Mouse (Mus musculus): ENCODE measurements around the gene Mef2c. TPM values are rescaled to one million over a fixed set of nuclear protein-coding genes. Genes with fewer than 3 reads are reported as not detected.

Gene Mef2c
- polyA plus RNA-seq, 1 experiment from 2014 or later = 25.0 TPM

DNA sequence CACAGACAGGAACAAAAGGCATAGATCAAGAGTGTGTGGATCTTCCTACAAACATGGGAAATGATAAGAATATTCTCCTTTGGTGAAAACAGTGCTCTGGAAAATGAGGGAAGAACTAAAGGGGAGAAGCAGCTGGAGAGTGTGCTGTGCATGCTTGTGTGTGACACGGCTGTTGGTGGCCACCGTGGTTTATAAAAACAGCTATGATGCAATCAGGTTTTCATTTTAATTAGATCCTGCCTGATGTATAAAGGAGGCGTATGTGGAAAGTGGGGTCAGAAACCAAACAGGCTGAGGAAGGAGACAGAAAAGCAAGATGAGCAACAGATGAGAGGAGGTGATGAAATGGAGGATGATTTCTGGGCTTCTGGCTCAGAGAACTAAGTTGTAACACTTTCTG lies 112.0 kb downstream of the Mef2c start:
- no peaks in the 10 kb centered on the region for H3K9me3 ChIP-seq (ENCODE audit: control insufficient read depth, low read length)
- H3K27me3 ChIP-seq (ENCODE audit: control insufficient read depth, insufficient read depth, low read length) = no peaks in the 10 kb centered on the region
- H3K4me2 ChIP-seq (ENCODE audit: low read length) = no peak overlapping the region
- H3K4me1 ChIP-seq (ENCODE audit: control insufficient read depth, insufficient read depth, low read length) = no peaks in the 10 kb centered on the region
- ATAC-seq (ENCODE audit: low FRiP score, low TSS enrichment) (no peak), DNase-seq (no peak)
- no peak overlapping the region for H3K27ac ChIP-seq (replicated peaks; ENCODE audit: low read depth, low read length)
- H3K36me3 ChIP-seq (ENCODE audit: control insufficient read depth, insufficient read depth, low read length) = no peaks in the 10 kb centered on the region
- 94% methylated on average over 3 of the region's 3 CpGs for WGBS
- H3K4me3 ChIP-seq (replicated peaks; ENCODE audit: low read depth, low read length) = no peak overlapping the region
- H3K9ac ChIP-seq (replicated peaks; ENCODE audit: low read length) = no peak overlapping the region

DNA sequence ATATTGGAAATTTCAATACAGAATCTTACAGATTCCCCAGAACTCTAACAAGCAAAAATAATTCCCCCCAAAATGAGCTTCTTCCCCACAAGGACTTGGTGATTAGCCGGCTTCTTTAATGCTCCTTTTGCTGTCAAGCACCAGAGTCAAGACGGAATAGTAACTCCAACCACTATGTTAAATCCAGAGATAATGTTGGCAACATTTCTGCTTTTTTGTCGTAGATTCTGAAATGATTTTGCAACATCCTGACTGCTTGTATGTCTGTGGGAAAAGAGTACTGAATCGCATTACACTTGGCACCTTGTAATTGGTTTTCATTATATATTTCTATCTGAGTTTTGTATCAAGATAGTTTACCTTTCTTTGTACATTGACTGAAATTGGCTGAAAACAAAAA lies 120.8 kb downstream of the Mef2c start:
- H3K4me2 ChIP-seq (ENCODE audit: low read length) = no peak overlapping the region
- no peaks in the 10 kb centered on the region for H3K36me3 ChIP-seq (ENCODE audit: control insufficient read depth, insufficient read depth, low read length)
- H3K9ac ChIP-seq (replicated peaks; ENCODE audit: low read length) = no peak overlapping the region
- H3K9me3 ChIP-seq (ENCODE audit: control insufficient read depth, low read length) = no peaks in the 10 kb centered on the region
- no peak overlapping the region for H3K27ac ChIP-seq (replicated peaks; ENCODE audit: low read depth, low read length)
- no peaks in the 10 kb centered on the region for H3K4me1 ChIP-seq (ENCODE audit: control insufficient read depth, insufficient read depth, low read length)
- DNase-seq (no peak), ATAC-seq (ENCODE audit: low FRiP score, low TSS enrichment) (no peak)
- 93% methylated on average over 4 of the region's 4 CpGs for WGBS
- H3K27me3 ChIP-seq (ENCODE audit: control insufficient read depth, insufficient read depth, low read length) = no peaks in the 10 kb centered on the region
- H3K4me3 ChIP-seq (replicated peaks; ENCODE audit: low read depth, low read length) = no peak overlapping the region

DNA sequence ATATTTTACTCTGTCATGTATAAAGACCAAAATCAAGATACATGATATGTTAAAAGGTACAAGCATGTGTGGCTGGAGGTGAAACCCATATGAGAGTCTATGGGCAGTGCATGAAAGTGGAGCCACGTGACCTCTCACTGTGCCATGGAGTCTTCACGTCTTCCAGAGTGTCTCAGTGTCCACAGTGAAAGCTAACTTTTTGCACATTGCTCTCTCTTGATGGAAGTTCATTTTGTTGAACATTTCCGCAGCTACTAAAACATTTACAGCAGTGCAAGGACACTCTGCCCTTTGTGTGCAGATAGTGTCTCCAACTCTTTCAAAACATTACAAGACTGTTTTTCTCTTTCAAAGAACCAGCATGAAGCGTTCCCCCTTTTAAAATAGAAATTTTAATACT lies 123.6 kb downstream of the Mef2c start:
- no peaks in the 10 kb centered on the region for H3K36me3 ChIP-seq (ENCODE audit: control insufficient read depth, insufficient read depth, low read length)
- H3K9me3 ChIP-seq (ENCODE audit: control insufficient read depth, low read length) = no peaks in the 10 kb centered on the region
- no peaks in the 10 kb centered on the region for H3K27me3 ChIP-seq (ENCODE audit: control insufficient read depth, insufficient read depth, low read length)
- 92% methylated on average over 4 of the region's 4 CpGs for WGBS
- no peak for ATAC-seq (ENCODE audit: low FRiP score, low TSS enrichment)
- no peak overlapping the region for H3K4me2 ChIP-seq (ENCODE audit: low read length)
- no peak overlapping the region for H3K9ac ChIP-seq (replicated peaks; ENCODE audit: low read length)
- no peak overlapping the region for H3K4me3 ChIP-seq (replicated peaks; ENCODE audit: low read depth, low read length)
- no peak for DNase-seq
- no peaks in the 10 kb centered on the region for H3K4me1 ChIP-seq (ENCODE audit: control insufficient read depth, insufficient read depth, low read length)
- no peak overlapping the region for H3K27ac ChIP-seq (replicated peaks; ENCODE audit: low read depth, low read length)

DNA sequence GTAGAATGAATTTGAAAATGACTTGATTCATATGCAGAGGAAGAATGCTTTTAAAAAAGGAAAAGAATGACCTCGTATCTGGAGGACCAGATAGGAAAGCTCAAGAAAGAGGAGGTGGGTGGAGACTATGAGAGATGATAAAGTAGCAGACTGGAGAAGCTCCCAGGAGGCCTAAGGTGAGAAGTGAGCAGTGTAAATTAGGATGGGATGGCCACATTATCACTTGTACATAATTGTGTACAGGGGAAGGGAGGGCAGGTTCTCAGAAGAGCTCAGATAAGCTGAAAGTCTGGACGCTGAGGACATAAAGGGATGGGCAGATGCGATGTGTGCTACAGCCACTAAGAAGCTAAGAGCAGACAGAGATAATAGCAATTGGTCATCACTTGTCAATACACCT lies 124.3 kb downstream of the Mef2c start:
- Histone ChIP-seq H3K9ac (replicated peaks; ENCODE audit: low read length) (no peak overlapping the region), H3K27me3 (ENCODE audit: control insufficient read depth, insufficient read depth, low read length) (no peaks in the 10 kb centered on the region), H3K4me2 (ENCODE audit: low read length) (no peak overlapping the region), H3K36me3 (ENCODE audit: control insufficient read depth, insufficient read depth, low read length) (no peaks in the 10 kb centered on the region), H3K27ac (replicated peaks; ENCODE audit: low read depth, low read length) (no peak overlapping the region), H3K4me3 (replicated peaks; ENCODE audit: low read depth, low read length) (no peak overlapping the region), H3K9me3 (ENCODE audit: control insufficient read depth, low read length) (no peaks in the 10 kb centered on the region), H3K4me1 (ENCODE audit: control insufficient read depth, insufficient read depth, low read length) (no peaks in the 10 kb centered on the region)
- no peak for ATAC-seq (ENCODE audit: low FRiP score, low TSS enrichment)
- no peak for DNase-seq
- WGBS = 79% methylated on average over 3 of the region's 3 CpGs

DNA sequence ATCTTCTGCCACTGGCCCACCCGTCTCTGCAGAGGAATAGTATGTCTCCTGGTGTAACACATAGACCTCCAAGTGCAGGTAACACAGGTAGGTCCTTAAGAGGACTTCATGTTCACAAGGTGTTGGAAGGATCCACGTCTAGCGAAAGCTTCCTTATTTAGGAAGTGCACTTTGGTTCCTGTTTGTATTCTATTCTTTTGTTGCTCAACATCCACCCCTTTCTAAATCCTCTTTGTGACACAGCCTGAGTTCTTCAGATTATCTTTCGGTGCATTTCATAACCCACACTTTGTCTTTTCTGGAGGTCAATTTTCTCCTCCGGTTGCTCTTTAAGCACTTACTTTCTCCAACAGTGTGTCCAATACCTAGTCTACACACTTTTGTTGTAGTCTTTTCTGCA lies 129.3 kb downstream of the Mef2c start:
- Histone ChIP-seq H3K4me1 (ENCODE audit: control insufficient read depth, insufficient read depth, low read length) (no peaks in the 10 kb centered on the region), H3K36me3 (ENCODE audit: control insufficient read depth, insufficient read depth, low read length) (no peaks in the 10 kb centered on the region), H3K4me2 (ENCODE audit: low read length) (no peak overlapping the region), H3K27me3 (ENCODE audit: control insufficient read depth, insufficient read depth, low read length) (no peaks in the 10 kb centered on the region), H3K9me3 (ENCODE audit: control insufficient read depth, low read length) (no peaks in the 10 kb centered on the region), H3K27ac (replicated peaks; ENCODE audit: low read depth, low read length) (no peak overlapping the region), H3K9ac (replicated peaks; ENCODE audit: low read length) (no peak overlapping the region), H3K4me3 (replicated peaks; ENCODE audit: low read depth, low read length) (no peak overlapping the region)
- DNase-seq (no peak), ATAC-seq (ENCODE audit: low FRiP score, low TSS enrichment) (no peak)
- 88% methylated on average over 5 of the region's 5 CpGs for WGBS

DNA sequence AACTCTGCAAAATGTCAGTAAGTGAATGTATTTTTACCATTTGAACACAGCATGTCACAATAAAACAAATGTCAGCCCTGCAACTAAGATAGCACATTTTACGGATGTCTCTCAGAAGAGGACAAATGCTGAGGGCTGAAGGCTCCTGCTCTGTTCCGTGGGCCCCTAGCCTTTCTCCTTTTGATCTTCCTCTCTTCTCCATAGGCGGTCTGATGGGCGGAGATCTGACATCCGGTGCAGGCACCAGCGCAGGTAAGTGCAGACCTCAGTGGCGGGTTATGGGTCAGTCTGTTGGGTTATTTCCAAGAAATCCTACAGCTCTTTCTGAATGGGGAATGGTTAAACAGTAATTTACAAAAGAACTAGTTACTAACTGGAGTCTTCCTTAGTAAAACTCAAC lies 131.4 kb downstream of the Mef2c start:
- H3K4me2 ChIP-seq (ENCODE audit: low read length) = no peak overlapping the region
- no peaks in the 10 kb centered on the region for H3K4me1 ChIP-seq (ENCODE audit: control insufficient read depth, insufficient read depth, low read length)
- WGBS = 53% methylated on average over 7 of the region's 7 CpGs
- no peak overlapping the region for H3K4me3 ChIP-seq (replicated peaks; ENCODE audit: low read depth, low read length)
- DNase-seq = no peak
- H3K9ac ChIP-seq (replicated peaks; ENCODE audit: low read length) = no peak overlapping the region
- H3K9me3 ChIP-seq (ENCODE audit: control insufficient read depth, low read length) = no peaks in the 10 kb centered on the region
- H3K36me3 ChIP-seq (ENCODE audit: control insufficient read depth, insufficient read depth, low read length) = no peaks in the 10 kb centered on the region
- no peak overlapping the region for H3K27ac ChIP-seq (replicated peaks; ENCODE audit: low read depth, low read length)
- ATAC-seq (ENCODE audit: low FRiP score, low TSS enrichment) = no peak
- H3K27me3 ChIP-seq (ENCODE audit: control insufficient read depth, insufficient read depth, low read length) = no peaks in the 10 kb centered on the region

DNA sequence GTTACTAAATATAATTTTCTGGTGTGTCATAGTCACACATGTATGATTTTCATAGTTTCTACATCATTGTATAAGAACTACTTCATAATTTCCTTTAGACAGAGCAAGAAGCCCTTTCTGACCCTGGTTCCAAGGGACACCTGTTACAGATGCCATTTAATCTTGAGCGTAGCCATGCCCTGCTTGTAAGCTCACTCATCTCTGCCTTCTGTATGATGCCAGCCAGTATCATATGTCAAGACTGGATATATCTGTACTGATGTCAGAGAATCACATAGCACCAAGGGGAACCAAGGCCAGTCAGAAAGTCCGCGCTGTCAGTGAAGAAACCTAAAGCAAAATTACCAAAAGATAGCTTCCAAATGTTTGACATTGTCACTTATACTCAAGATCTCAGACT lies 133.8 kb downstream of the Mef2c start:
- H3K27me3 ChIP-seq (ENCODE audit: control insufficient read depth, insufficient read depth, low read length) = no peaks in the 10 kb centered on the region
- no peak for ATAC-seq (ENCODE audit: low FRiP score, low TSS enrichment)
- no peak overlapping the region for H3K4me3 ChIP-seq (replicated peaks; ENCODE audit: low read depth, low read length)
- no peaks in the 10 kb centered on the region for H3K9me3 ChIP-seq (ENCODE audit: control insufficient read depth, low read length)
- H3K9ac ChIP-seq (replicated peaks; ENCODE audit: low read length) = no peak overlapping the region
- H3K4me1 ChIP-seq (ENCODE audit: control insufficient read depth, insufficient read depth, low read length) = no peaks in the 10 kb centered on the region
- no peak overlapping the region for H3K4me2 ChIP-seq (ENCODE audit: low read length)
- 98% methylated on average over 3 of the region's 3 CpGs for WGBS
- no peak for DNase-seq
- H3K36me3 ChIP-seq (ENCODE audit: control insufficient read depth, insufficient read depth, low read length) = no peaks in the 10 kb centered on the region
- no peak overlapping the region for H3K27ac ChIP-seq (replicated peaks; ENCODE audit: low read depth, low read length)

DNA sequence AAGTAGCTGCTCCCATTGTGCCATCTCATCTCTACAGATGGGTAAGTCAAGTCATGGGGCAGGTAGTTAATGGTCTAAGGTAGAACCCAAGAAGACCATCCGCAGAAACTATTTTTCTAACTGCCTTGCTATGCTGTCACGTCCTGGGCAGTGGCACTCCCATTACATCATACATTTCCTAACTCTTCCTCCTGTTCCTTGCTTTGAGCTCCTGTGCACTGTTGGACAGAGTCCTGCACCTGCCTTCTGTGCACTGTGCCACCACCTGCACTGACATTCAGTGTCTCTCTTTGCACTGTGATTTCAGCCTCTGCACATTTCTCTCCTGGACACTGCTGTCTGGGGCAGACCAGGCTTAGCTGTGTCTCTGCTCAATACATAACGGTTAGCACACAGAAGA lies 134.9 kb downstream of the Mef2c start:
- H3K9me3 ChIP-seq (ENCODE audit: control insufficient read depth, low read length) = no peaks in the 10 kb centered on the region
- no peak overlapping the region for H3K4me3 ChIP-seq (replicated peaks; ENCODE audit: low read depth, low read length)
- H3K36me3 ChIP-seq (ENCODE audit: control insufficient read depth, insufficient read depth, low read length) = no peaks in the 10 kb centered on the region
- WGBS = 90% methylated on average over 3 of the region's 3 CpGs
- DNase-seq = no peak
- H3K27me3 ChIP-seq (ENCODE audit: control insufficient read depth, insufficient read depth, low read length) = no peaks in the 10 kb centered on the region
- no peak overlapping the region for H3K9ac ChIP-seq (replicated peaks; ENCODE audit: low read length)
- H3K27ac ChIP-seq (replicated peaks; ENCODE audit: low read depth, low read length) = no peak overlapping the region
- no peak overlapping the region for H3K4me2 ChIP-seq (ENCODE audit: low read length)
- ATAC-seq (ENCODE audit: low FRiP score, low TSS enrichment) = no peak
- H3K4me1 ChIP-seq (ENCODE audit: control insufficient read depth, insufficient read depth, low read length) = no peaks in the 10 kb centered on the region

DNA sequence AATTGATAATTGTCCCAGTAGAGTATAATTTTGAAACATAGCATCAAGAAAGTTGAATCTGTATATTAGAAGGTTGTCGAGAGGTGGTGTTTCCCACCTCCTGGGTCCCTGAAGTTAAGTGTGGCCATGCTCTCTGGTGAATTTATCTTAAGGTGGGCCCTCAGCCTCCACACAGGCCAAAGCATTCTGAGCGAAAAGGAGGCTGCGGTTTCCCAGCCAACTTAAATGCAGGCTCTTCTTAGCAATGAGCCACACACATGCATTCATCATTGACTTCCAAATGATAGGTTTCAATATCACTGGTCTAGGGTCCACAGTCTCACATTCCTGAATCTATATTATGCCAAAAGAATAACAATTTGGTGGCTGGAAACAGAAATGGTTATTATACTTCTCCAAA lies 145.2 kb downstream of the Mef2c start:
- no peak overlapping the region for H3K27ac ChIP-seq (replicated peaks; ENCODE audit: low read depth, low read length)
- H3K4me3 ChIP-seq (replicated peaks; ENCODE audit: low read depth, low read length) = no peak overlapping the region
- no peak for DNase-seq
- no peaks in the 10 kb centered on the region for H3K4me1 ChIP-seq (ENCODE audit: control insufficient read depth, insufficient read depth, low read length)
- no peak overlapping the region for H3K4me2 ChIP-seq (ENCODE audit: low read length)
- H3K9ac ChIP-seq (replicated peaks; ENCODE audit: low read length) = no peak overlapping the region
- no peaks in the 10 kb centered on the region for H3K9me3 ChIP-seq (ENCODE audit: control insufficient read depth, low read length)
- no peaks in the 10 kb centered on the region for H3K36me3 ChIP-seq (ENCODE audit: control insufficient read depth, insufficient read depth, low read length)
- 94% methylated on average over 3 of the region's 3 CpGs for WGBS
- ATAC-seq (ENCODE audit: low FRiP score, low TSS enrichment) = no peak
- H3K27me3 ChIP-seq (ENCODE audit: control insufficient read depth, insufficient read depth, low read length) = no peaks in the 10 kb centered on the region
